Mouse (Mus musculus): Measurements from ENCODE around the gene Fam160a1. TPM values are rescaled to one million over a fixed set of nuclear protein-coding genes. Genes with fewer than 3 reads are reported as not detected.

Fam160a1 gene
- polyA plus RNA-seq (2012; rRNA removed) = 0.90 and 1.1 TPM in 2 replicates

DNA sequence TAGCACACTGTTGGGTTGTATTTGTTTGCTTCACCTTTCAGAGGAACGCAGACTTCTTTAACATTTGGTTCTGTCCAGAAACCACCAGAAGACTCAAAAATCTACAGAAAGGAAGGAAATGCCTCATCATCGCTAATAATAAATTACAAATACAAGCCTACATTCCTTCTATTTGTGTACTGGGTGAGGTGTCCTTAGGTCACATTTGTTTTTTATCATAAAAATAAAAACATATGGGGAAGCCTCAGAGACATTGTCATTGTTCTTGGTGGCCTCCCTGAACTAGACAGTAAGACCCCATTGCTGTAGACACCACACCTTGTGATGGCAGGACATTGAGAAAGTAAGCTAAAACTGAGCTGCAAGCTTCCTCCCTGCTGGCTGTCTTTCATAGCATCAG, at the start of gene Fam160a1:
TSS of gene Fam160a1 (minus strand) at position 101 of the 400 bp plus-strand sequence.
- Histone ChIP-seq H3K27ac (ENCODE audit: control insufficient read depth, insufficient read depth, low read depth, low read length) (no peak within 1 kb of the TSS), H3K4me3 (ENCODE audit: control insufficient read depth, low read depth, low read length) (no peak within 1 kb of the TSS), H3K4me1 (ENCODE audit: control insufficient read depth, insufficient read depth, low read length) (no peaks in the 10 kb centered on the region), H3K36me3 (ENCODE audit: control insufficient read depth, insufficient read depth, low read length) (no peaks in the 10 kb centered on the region), H3K27me3 (ENCODE audit: control insufficient read depth, insufficient read depth, low read length) (no peaks in the 10 kb centered on the region)
- TF ChIP-seq POLR2A (IDR thresholded peaks at IDR 0.05; ENCODE audit: control insufficient read depth, low read depth, low read length) (no peak), CTCF (IDR thresholded peaks at IDR 0.05; ENCODE audit: control insufficient read depth, insufficient read depth, insufficient replicate concordance, low read depth, low read length) (no peak)

DNA sequence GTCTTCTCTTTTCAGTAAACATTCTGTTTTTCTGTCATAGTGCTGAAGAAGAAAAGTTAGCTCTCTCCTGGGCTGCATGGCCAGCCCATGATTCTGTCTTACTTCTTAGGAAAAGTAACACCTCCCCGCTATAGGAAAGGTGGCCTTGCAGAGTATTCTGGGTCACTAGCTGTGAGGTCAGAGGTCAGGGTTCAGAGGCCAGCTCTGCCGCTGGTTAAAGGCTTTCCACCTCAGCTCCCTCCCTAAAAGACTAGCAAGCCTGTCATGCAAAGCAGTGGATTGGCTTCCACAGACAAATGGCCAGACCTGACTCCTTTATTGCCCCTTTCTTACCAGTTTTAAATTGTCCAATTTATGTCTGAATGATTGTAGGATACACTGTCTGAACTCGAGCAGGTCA, 46.9 kb upstream of the Fam160a1 start:
- Histone ChIP-seq H3K27me3 (ENCODE audit: control insufficient read depth, insufficient read depth, low read length) (no peaks in the 10 kb centered on the region), H3K27ac (ENCODE audit: control insufficient read depth, insufficient read depth, low read depth, low read length) (no peak overlapping the region), H3K4me3 (ENCODE audit: control insufficient read depth, low read depth, low read length) (no peak overlapping the region), H3K4me1 (ENCODE audit: control insufficient read depth, insufficient read depth, low read length) (no peaks in the 10 kb centered on the region), H3K36me3 (ENCODE audit: control insufficient read depth, insufficient read depth, low read length) (no peaks in the 10 kb centered on the region)
- no peak for TF ChIP-seq CTCF (IDR thresholded peaks at IDR 0.05; ENCODE audit: control insufficient read depth, insufficient read depth, insufficient replicate concordance, low read depth, low read length)
- TF ChIP-seq POLR2A (IDR thresholded peaks at IDR 0.05; ENCODE audit: control insufficient read depth, low read depth, low read length) = no peak

DNA sequence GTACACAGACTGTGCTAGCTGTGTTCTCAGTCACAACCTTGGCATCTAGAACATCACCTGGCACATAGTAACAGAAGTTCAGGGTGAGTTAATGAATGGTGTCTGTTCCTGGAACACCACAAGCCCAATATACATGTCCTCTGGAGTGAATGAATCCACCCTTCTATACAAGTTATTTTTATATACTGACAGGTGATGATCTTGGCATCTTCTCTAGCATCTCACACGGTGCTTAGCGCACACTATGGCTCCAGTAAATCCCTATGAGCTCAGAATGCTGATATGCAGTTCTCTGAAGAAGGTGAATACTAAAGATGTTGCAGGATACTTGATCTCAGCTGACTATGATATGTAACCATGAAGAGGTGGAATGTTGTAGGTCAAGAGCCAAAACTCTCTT, 45.8 kb upstream of the Fam160a1 start:
- no peak overlapping the region for H3K4me3 ChIP-seq (ENCODE audit: control insufficient read depth, low read depth, low read length)
- no peaks in the 10 kb centered on the region for H3K36me3 ChIP-seq (ENCODE audit: control insufficient read depth, insufficient read depth, low read length)
- H3K27ac ChIP-seq (ENCODE audit: control insufficient read depth, insufficient read depth, low read depth, low read length) = no peak overlapping the region
- no peak for TF ChIP-seq CTCF (IDR thresholded peaks at IDR 0.05; ENCODE audit: control insufficient read depth, insufficient read depth, insufficient replicate concordance, low read depth, low read length)
- TF ChIP-seq POLR2A (IDR thresholded peaks at IDR 0.05; ENCODE audit: control insufficient read depth, low read depth, low read length) = no peak
- no peaks in the 10 kb centered on the region for H3K27me3 ChIP-seq (ENCODE audit: control insufficient read depth, insufficient read depth, low read length)
- no peaks in the 10 kb centered on the region for H3K4me1 ChIP-seq (ENCODE audit: control insufficient read depth, insufficient read depth, low read length)

DNA sequence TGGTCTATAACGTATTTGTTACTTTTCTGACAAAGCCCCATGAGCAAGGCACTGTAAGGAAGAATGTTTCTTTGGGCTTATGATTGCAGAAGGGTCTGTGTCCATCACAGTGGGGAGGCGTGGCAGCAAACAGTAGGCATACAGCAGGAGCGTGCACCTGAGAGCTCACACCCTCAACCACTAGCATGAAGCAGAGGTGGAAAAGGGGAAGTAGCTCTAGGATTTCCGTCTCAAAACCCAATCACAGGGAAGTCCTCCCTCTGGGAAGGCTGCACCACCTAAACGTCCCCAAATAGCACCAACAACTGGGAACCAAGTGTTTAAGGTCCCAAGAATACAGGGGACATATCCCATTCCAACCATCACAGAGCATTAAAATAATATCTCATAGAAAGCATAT, 43.9 kb upstream of the Fam160a1 start:
- H3K36me3 ChIP-seq (ENCODE audit: control insufficient read depth, insufficient read depth, low read length) = no peaks in the 10 kb centered on the region
- no peak overlapping the region for H3K4me3 ChIP-seq (ENCODE audit: control insufficient read depth, low read depth, low read length)
- no peaks in the 10 kb centered on the region for H3K4me1 ChIP-seq (ENCODE audit: control insufficient read depth, insufficient read depth, low read length)
- TF ChIP-seq CTCF (IDR thresholded peaks at IDR 0.05; ENCODE audit: control insufficient read depth, insufficient read depth, insufficient replicate concordance, low read depth, low read length) (no peak), POLR2A (IDR thresholded peaks at IDR 0.05; ENCODE audit: control insufficient read depth, low read depth, low read length) (no peak)
- H3K27ac ChIP-seq (ENCODE audit: control insufficient read depth, insufficient read depth, low read depth, low read length) = no peak overlapping the region
- no peaks in the 10 kb centered on the region for H3K27me3 ChIP-seq (ENCODE audit: control insufficient read depth, insufficient read depth, low read length)

DNA sequence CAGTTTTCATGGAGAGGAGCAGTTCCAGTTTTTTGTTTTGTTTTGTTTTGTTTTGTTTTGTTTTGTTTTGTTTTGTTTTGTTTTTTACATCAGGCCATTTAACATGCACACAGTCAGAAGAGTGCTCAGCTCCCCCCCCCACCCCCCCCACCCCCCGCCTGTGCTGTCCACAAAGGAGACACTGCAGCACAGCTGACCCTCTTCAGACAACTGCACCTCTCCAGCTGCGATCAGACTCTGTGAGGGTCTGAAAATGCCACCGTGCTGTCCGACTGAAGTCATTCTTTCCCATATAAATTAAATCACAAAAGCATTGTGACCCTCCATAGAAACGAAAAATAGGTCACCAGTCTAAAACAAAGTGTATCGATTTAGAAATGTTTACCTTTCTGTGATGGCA, 42.2 kb upstream of the Fam160a1 start:
- Histone ChIP-seq H3K27me3 (ENCODE audit: control insufficient read depth, insufficient read depth, low read length) (no peaks in the 10 kb centered on the region), H3K36me3 (ENCODE audit: control insufficient read depth, insufficient read depth, low read length) (no peaks in the 10 kb centered on the region), H3K27ac (ENCODE audit: control insufficient read depth, insufficient read depth, low read depth, low read length) (no peak overlapping the region), H3K4me3 (ENCODE audit: control insufficient read depth, low read depth, low read length) (no peak overlapping the region), H3K4me1 (ENCODE audit: control insufficient read depth, insufficient read depth, low read length) (no peaks in the 10 kb centered on the region)
- TF ChIP-seq POLR2A (IDR thresholded peaks at IDR 0.05; ENCODE audit: control insufficient read depth, low read depth, low read length) = no peak
- no peak for TF ChIP-seq CTCF (IDR thresholded peaks at IDR 0.05; ENCODE audit: control insufficient read depth, insufficient read depth, insufficient replicate concordance, low read depth, low read length)

DNA sequence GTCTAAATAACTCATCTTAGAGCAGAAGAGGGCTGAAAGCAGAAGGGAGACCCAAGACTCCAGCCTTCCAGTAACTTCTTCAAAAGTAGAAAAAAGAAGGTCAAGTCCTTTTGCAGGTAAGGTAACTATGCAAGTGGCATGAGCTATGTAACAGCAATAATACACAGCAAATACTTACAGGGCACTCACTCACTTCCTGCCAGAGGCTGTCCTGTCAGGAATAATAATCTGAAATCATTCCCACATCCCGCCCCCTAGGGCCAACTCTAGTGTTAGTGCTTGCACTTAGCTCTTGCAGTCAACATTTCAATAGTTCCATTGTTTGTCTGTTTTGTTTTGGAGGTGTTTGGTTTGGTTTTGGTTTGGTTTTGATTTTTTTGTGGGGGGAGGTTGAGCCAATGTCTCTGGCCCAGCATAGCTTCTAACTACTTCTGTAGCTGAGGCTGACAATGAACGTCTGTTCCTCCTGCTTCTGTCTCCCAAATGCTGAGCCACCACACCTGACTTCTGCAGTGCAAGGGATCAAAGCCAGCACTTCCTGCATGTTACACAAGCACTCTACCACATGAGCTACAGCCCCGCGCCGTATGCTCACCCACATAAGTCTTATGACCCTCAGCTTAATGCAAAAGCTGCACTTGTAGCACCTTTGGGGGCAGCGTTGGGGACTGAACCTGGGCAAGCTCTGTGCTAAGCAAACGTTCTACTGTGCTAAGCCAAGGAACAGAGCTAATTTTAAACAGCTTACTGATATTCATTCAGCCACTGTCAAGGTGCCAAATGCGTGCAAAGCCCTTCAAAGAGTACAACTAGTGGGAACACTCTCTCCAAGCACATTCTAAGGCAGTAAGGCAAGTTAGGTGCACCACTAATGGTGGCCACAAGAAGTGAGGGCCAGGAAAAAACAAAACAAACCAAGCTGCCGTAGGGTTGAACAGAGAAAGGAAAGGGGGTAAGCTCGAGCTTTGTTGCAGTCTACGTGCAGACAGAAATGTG, 41.3 kb upstream of the Fam160a1 start:
- Histone ChIP-seq H3K36me3 (ENCODE audit: control insufficient read depth, insufficient read depth, low read length) (no peaks in the 10 kb centered on the region), H3K27ac (ENCODE audit: control insufficient read depth, insufficient read depth, low read depth, low read length) (no peak overlapping the region)
- TF ChIP-seq CTCF (IDR thresholded peaks at IDR 0.05; ENCODE audit: control insufficient read depth, insufficient read depth, insufficient replicate concordance, low read depth, low read length) (no peak), POLR2A (IDR thresholded peaks at IDR 0.05; ENCODE audit: control insufficient read depth, low read depth, low read length) (no peak)

DNA sequence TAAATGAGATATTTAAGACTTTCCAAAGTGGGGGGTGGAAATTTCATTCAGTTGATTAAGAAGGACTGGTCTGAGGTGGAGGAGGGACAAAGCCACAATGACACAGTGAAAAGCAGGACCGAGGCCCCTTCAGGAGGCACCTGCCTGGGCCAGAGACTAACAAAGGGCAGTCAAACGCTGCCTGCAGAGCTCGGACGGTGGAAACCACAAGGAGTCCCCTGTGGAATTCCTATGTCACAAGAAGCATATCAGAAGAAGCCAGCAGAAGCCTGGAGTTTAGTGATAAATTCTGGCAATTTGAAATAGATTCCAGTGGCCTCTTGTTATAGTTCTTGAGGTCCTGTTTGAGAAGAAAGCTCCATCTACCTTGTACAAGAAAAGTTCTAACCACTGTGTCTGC, 40.0 kb upstream of the Fam160a1 start:
- no peak overlapping the region for H3K4me3 ChIP-seq (ENCODE audit: control insufficient read depth, low read depth, low read length)
- no peak overlapping the region for H3K27ac ChIP-seq (ENCODE audit: control insufficient read depth, insufficient read depth, low read depth, low read length)
- H3K36me3 ChIP-seq (ENCODE audit: control insufficient read depth, insufficient read depth, low read length) = no peaks in the 10 kb centered on the region
- no peaks in the 10 kb centered on the region for H3K27me3 ChIP-seq (ENCODE audit: control insufficient read depth, insufficient read depth, low read length)
- H3K4me1 ChIP-seq (ENCODE audit: control insufficient read depth, insufficient read depth, low read length) = no peaks in the 10 kb centered on the region
- no peak for TF ChIP-seq POLR2A (IDR thresholded peaks at IDR 0.05; ENCODE audit: control insufficient read depth, low read depth, low read length)
- no peak for TF ChIP-seq CTCF (IDR thresholded peaks at IDR 0.05; ENCODE audit: control insufficient read depth, insufficient read depth, insufficient replicate concordance, low read depth, low read length)

More for the DNA sequence above, 41.3 kb upstream of the Fam160a1 start:
- Histone ChIP-seq H3K4me3 (ENCODE audit: control insufficient read depth, low read depth, low read length) (no peak overlapping the region), H3K4me1 (ENCODE audit: control insufficient read depth, insufficient read depth, low read length) (no peaks in the 10 kb centered on the region), H3K27me3 (ENCODE audit: control insufficient read depth, insufficient read depth, low read length) (no peaks in the 10 kb centered on the region)
